Mouse (Mus musculus) heart, embryonic 16.5 days (tissue): ENCODE results near the gene Lcn2. TPM values are rescaled to one million over a fixed set of nuclear protein-coding genes. Genes with fewer than 3 reads are reported as not detected.

Source experiments
- ATAC-seq: fragments of 200-750 bp; cut with Nextera tagmentation; replicated peaks from 2 replicates; pipeline ENCODE4 v1.8.0; 2017; ENCODE audit warnings: moderate number of reproducible peaks; ENCODE audit not compliant: insufficient read depth, low FRiP score; ENCODE audit errors: extremely low read depth
- H3K27ac ChIP-seq: fragments of 300-500 bp; sonication (generic); 2 replicates; pipeline ENCODE4 v1.5.1; 2014; ENCODE audit warnings: mild to moderate bottlenecking, low read length, control low read depth, moderate library complexity
- H3K27me3 ChIP-seq: fragments of 300-500 bp; sonication (generic); 2 replicates; pipeline ENCODE4 v1.6.1; 2014; ENCODE audit warnings: low read length, mixed read lengths; ENCODE audit not compliant: control insufficient read depth, insufficient read depth
- H3K36me3 ChIP-seq: fragments of 300-500 bp; sonication (generic); 2 replicates; pipeline ENCODE4 v1.6.1; 2014; ENCODE audit not compliant: control insufficient read depth, insufficient read depth
- H3K4me1 ChIP-seq: fragments of 300-500 bp; sonication (generic); 2 replicates; pipeline ENCODE4 v1.6.1; 2014; ENCODE audit warnings: low read length, mixed read lengths; ENCODE audit not compliant: control insufficient read depth, insufficient read depth
- H3K4me2 ChIP-seq: fragments of 300-500 bp; sonication (generic); 2 replicates; pipeline ENCODE4 v1.6.1; 2014; ENCODE audit warnings: low read depth, mild to moderate bottlenecking, control low read depth, low read length
- H3K4me3 ChIP-seq: fragments of 300-500 bp; sonication (generic); 2 replicates; pipeline ENCODE4 v1.5.1; 2014; ENCODE audit warnings: mild to moderate bottlenecking, control low read depth, low read length
- H3K9ac ChIP-seq: fragments of 300-500 bp; sonication (generic); 2 replicates; pipeline ENCODE4 v1.6.1; 2014; ENCODE audit warnings: low read length, control low read depth
- H3K9me3 ChIP-seq: fragments of 300-500 bp; sonication (generic); replicated peaks from 2 replicates; pipeline ENCODE4 v1.6.1; 2016; ENCODE audit warnings: low read length; ENCODE audit not compliant: control insufficient read depth
- WGBS: fragments of 180-500 bp; shearing (Covaris S2); extraction: QIAGEN DNeasy Blood & Tissue Kit; methylation state at CpG from one replicate; pipeline ENCODE4 v1.1.7; 2014; 5-methylcytosine and 5-hydroxymethylcytosine counted together
- polyA plus RNA-seq: library from polyadenylated mRNA; unstranded; fragments of >200 nt; fragmentation: Nextera tagmentation; extraction: Ambion mirVana; gene quantifications from 2 replicates; pipeline ENCODE4 v1.2.1, GENCODE M21; 2015

The Lcn2 gene
- polyA plus RNA-seq, 1 experiment from 2014 or later, result 2.5 TPM

GRCm38 (mm10) chr2:32353007-32353542 is 35.0 kb downstream of the Lcn2 start, which contains the start of gene Dnm1:
Gene Dnm1 (minus strand): TSS chr2:32353338.
- H3K4me3 ChIP-seq, result peak within 1 kb of the TSS; percentile 65
- H3K4me1 ChIP-seq, result peaks cover 18% of the 10 kb centered on the region
- H3K9me3 ChIP-seq, result no peaks in the 10 kb centered on the region
- peak; percentile 67 for ATAC-seq
- no peak within 1 kb of the TSS for H3K27ac ChIP-seq
- H3K9ac ChIP-seq, result peak within 1 kb of the TSS; percentile 79
- H3K4me2 ChIP-seq, result peak within 1 kb of the TSS; percentile 98
- peaks cover 8% of the 10 kb centered on the region for H3K27me3 ChIP-seq
- no peaks in the 10 kb centered on the region for H3K36me3 ChIP-seq
- WGBS, result under 1% methylated on average over 63 of the region's 63 CpGs

DNA sequence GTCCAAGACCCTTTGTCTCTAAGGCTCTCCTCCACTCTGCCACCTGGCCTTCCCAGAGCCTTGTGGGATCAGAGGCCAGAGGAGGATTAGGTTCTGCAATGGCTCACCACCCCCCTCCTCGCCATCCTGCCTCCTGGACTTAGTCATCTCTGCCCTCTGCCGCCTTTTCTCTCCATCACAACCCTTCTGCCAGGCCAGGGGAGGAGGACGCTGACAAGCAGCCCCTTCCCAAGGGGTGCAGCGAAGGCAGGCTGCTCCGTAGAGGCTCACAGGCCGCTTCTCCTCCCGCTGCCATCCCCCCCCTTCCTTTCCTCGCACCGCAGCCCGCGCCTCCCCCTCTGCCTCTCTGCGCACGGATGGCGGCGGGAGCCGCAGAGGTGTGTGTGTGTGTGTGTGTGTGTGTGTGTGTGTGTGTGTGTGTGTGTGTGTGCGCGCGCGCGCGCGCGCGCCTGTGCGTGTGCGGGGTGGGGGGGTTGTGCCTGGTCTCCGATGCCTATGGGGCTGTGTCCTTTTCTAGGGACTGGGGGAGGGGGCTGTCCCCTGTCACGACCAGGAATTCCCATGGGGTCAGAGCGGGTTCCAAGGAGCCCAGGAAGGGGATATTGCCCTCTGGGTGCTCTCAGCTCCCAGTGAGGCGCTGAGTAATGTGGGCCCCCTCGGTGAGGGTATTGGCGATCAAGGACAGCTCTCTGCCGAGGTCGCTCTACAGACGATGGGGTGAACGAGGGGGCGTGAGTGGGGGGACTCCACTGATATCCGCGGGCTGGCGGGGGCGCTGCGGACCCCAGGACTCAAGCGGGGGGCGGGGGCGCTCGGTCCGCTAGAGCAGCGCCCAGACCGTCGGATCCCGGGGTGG is 35.7 kb downstream of the Lcn2 start, which contains the start of gene Ciz1:
Ciz1 (plus strand) TSS at position 177 of the 856 bp plus-strand sequence.
- Histone ChIP-seq H3K4me2 (peak within 1 kb of the TSS; percentile 98), H3K9me3 (no peaks in the 10 kb centered on the region), H3K4me3 (peak within 1 kb of the TSS; percentile 65), H3K9ac (peak within 1 kb of the TSS; percentile 79), H3K27me3 (peaks cover 8% of the 10 kb centered on the region), H3K4me1 (peaks cover 18% of the 10 kb centered on the region), H3K27ac (no peak within 1 kb of the TSS), H3K36me3 (no peaks in the 10 kb centered on the region)
- peak; percentile 24 for ATAC-seq
- WGBS, result 2% methylated on average over 45 of the region's 52 CpGs

DNA sequence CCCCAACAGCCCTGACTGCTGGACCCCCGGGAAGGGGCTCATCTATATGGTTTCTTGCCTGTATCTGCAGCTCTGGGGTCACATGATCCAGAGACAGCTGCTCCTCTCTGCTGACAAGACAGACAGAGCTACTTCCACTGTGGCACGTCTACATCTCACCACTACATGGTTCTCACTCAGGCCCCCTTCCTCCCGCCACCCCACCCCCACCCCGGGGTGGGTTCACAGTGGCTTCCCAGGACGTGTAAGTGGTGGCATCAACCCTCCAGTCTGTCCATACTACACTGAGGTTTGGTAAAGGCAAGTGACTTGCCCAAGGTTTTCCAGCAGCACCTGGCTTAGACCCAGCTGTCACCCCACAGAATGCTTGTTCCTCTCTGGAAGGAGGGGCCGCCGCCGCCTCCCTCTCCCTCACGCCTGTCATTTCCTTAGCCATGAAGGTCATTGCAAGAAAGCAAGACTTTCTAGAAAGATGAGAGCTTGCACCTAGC is 36.5 kb downstream of the Lcn2 start:
- no peak overlapping the region; the same call in 1 of the 2 replicates for H3K4me3 ChIP-seq
- no peaks in the 10 kb centered on the region for H3K36me3 ChIP-seq
- H3K27ac ChIP-seq, result no peak overlapping the region
- no peaks in the 10 kb centered on the region for H3K9me3 ChIP-seq
- peaks cover 18% of the 10 kb centered on the region for H3K4me1 ChIP-seq
- ATAC-seq, result no peak
- peaks cover 8% of the 10 kb centered on the region for H3K27me3 ChIP-seq
- WGBS, result 50% methylated on average over 9 of the region's 9 CpGs
- H3K4me2 ChIP-seq, result peak overlapping the region; percentile 98
- no peak overlapping the region for H3K9ac ChIP-seq

GRCm38 (mm10) chr2:32350471-32351051 is 37.5 kb downstream of the Lcn2 start:
- ATAC-seq, result no peak
- Histone ChIP-seq H3K4me2 (no peak overlapping the region), H3K9me3 (no peaks in the 10 kb centered on the region), H3K27me3 (peaks cover 8% of the 10 kb centered on the region), H3K4me1 (peaks cover 18% of the 10 kb centered on the region), H3K4me3 (no peak overlapping the region), H3K27ac (no peak overlapping the region), H3K9ac (no peak overlapping the region), H3K36me3 (no peaks in the 10 kb centered on the region)
- WGBS, result 47% methylated on average over 13 of the region's 13 CpGs

- H3K4me3 ChIP-seq, result no peak overlapping the region
- H3K9me3 ChIP-seq, result no peaks in the 10 kb centered on the region
- H3K9ac ChIP-seq, result no peak overlapping the region
- peaks cover 16% of the 10 kb centered on the region for H3K4me1 ChIP-seq
- H3K27ac ChIP-seq, result no peak overlapping the region
- WGBS, result 47% methylated on average over 8 of the region's 8 CpGs
- H3K4me2 ChIP-seq, result no peak overlapping the region
- peaks cover 8% of the 10 kb centered on the region for H3K27me3 ChIP-seq
- H3K36me3 ChIP-seq, result no peaks in the 10 kb centered on the region
- ATAC-seq, result no peak
These were observed 38.3 kb downstream of the Lcn2 start for GRCm38 (mm10) chr2:32349625-32350255.

- no peak for ATAC-seq
- Histone ChIP-seq H3K4me2 (no peak overlapping the region), H3K4me1 (peaks cover 6% of the 10 kb centered on the region), H3K9ac (no peak overlapping the region), H3K4me3 (no peak overlapping the region), H3K9me3 (no peaks in the 10 kb centered on the region), H3K27me3 (peaks cover 8% of the 10 kb centered on the region), H3K36me3 (no peaks in the 10 kb centered on the region), H3K27ac (no peak overlapping the region)
- WGBS, result 76% methylated on average over 11 of the region's 11 CpGs
These were observed 39.7 kb downstream of the Lcn2 start for GRCm38 (mm10) chr2:32348311-32348710.

DNA sequence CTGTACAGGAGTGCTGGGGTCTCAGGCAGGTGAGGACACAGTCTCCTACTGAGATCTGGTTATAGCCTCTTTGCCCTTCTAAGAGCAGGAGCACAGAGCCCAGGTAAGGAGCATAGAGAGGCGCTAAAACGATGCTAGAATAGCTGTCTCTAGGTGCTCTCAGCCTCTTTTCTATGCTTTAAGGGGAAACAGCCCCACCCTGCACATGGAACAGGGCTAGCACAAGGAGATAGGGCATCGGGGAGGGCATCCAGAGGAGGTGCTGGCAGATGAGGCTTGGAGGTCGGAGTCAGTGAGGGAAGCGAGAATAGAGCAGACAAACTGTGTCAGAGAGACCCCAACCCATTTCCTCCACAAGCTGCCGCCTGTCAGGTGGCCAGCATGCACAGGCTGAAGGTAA is 41.0 kb downstream of the Lcn2 start:
- WGBS, result 67% methylated on average over 6 of the region's 6 CpGs
- peaks cover 8% of the 10 kb centered on the region for H3K27me3 ChIP-seq
- no peak overlapping the region for H3K4me3 ChIP-seq
- no peaks in the 10 kb centered on the region for H3K36me3 ChIP-seq
- no peak overlapping the region for H3K4me2 ChIP-seq
- H3K9ac ChIP-seq, result no peak overlapping the region
- no peak overlapping the region for H3K27ac ChIP-seq
- no peaks in the 10 kb centered on the region for H3K4me1 ChIP-seq
- H3K9me3 ChIP-seq, result no peaks in the 10 kb centered on the region
- no peak for ATAC-seq

GRCm38 (mm10) chr2:32344598-32345321 is 43.3 kb downstream of the Lcn2 start:
- no peak overlapping the region for H3K9ac ChIP-seq
- H3K9me3 ChIP-seq, result no peaks in the 10 kb centered on the region
- no peaks in the 10 kb centered on the region for H3K36me3 ChIP-seq
- ATAC-seq, result no peak
- no peak overlapping the region for H3K4me2 ChIP-seq
- no peak overlapping the region for H3K27ac ChIP-seq
- H3K4me1 ChIP-seq, result no peaks in the 10 kb centered on the region
- peaks cover 4% of the 10 kb centered on the region; the same call in 1 of the 2 replicates for H3K27me3 ChIP-seq
- H3K4me3 ChIP-seq, result no peak overlapping the region
- WGBS, result 71% methylated on average over 14 of the region's 14 CpGs
